Comparison of ENCODE assay signal across 28 mouse cellular contexts in the genomic region with DNA sequence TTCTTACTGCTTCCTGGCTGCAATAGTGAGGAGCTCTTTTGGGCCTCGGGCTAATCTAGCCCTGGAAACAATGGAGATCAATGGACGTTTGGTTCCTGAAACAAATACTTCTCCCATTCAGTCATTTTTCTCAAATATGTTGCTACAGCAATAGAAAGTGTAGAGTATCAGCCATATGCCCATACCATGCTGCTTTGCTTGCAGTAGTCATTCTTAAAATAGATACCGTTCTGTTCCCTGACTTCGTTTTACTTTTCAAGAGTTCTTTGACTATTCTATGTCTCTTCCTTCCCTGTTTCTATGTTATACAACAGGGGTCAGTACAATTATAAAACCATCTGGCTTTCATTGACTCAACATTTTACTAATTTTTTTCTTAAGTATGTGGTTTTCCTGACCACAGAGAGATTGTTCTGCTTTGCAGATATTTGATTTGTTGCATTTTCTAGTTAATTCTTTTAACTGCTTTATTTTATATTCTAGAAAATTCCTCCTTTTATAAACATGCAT.
A peak's percentile ranks its signal among the peaks of the same experiment; 100 is the strongest.
DNase-seq lines count a peak whose midpoint lies in the region; ATAC-seq and TF ChIP-seq lines count a peak whose summit lies in the region.
"Had no signal": no experiment of that assay in that cellular context is flagged by ENCODE, and none has a peak within 500 bp of the region (broad histone marks: within the 10 kb centered on the region; RNA-seq: fewer than 3 reads in every experiment).

No protein-coding gene starts in this region.

- intact Hi-C loops in heart, adult 2 months (cut with DNase I), result no loop called here
- intact Hi-C loops in gastrocnemius, adult 2 months (cut with DNase I), result no loop called here

- no peak overlapping the region for H3K4me2 ChIP-seq in forebrain, postnatal 0 days (ENCODE audit: low read depth)
- no peak overlapping the region for H3K4me2 ChIP-seq in forebrain, embryonic 12.5 days
- H3K4me2 ChIP-seq: heart, embryonic 13.5 days; liver, embryonic 12.5 days; midbrain, embryonic 13.5 days; neural tube, embryonic 13.5 days; stomach, embryonic 15.5 days had no signal

- H3K27me3 ChIP-seq in forebrain, postnatal 0 days (ENCODE audit: insufficient read depth, low read length), result no peaks in the 10 kb centered on the region
- H3K27me3 ChIP-seq in forebrain, embryonic 12.5 days, result no peaks in the 10 kb centered on the region
- H3K27me3 ChIP-seq in heart, adult 2 months (ENCODE audit: control insufficient read depth, insufficient read depth, low read length), result no peaks in the 10 kb centered on the region
- H3K27me3 ChIP-seq: heart, embryonic 13.5 days; liver, embryonic 12.5 days; midbrain, embryonic 13.5 days; neural tube, embryonic 13.5 days; stomach, embryonic 15.5 days had no signal

- H3K36me3 ChIP-seq in forebrain, postnatal 0 days (ENCODE audit: insufficient read depth), result no peaks in the 10 kb centered on the region
- no peaks in the 10 kb centered on the region for H3K36me3 ChIP-seq in forebrain, embryonic 12.5 days (replicated peaks)
- H3K36me3 ChIP-seq in heart, adult 2 months (ENCODE audit: control insufficient read depth, insufficient read depth, low read length), result no peaks in the 10 kb centered on the region
- H3K36me3 ChIP-seq: forebrain, embryonic 10.5 days; heart, embryonic 13.5 days; liver, embryonic 12.5 days; midbrain, embryonic 13.5 days; neural tube, embryonic 13.5 days; stomach, embryonic 15.5 days had no signal

- peak; percentile 58 for ATAC-seq in forebrain, postnatal 0 days
- ATAC-seq in forebrain, embryonic 12.5 days (ENCODE audit: low FRiP score), result no peak
- peak; percentile 82 for ATAC-seq in common myeloid progenitor, adult 5-6 weeks (replicated peaks; ENCODE audit: low read depth, poor library complexity, severe bottlenecking)
- ATAC-seq in granulocyte monocyte progenitor cell, adult 5-6 weeks (replicated peaks; ENCODE audit: poor library complexity, severe bottlenecking), result peak; percentile 60
- ATAC-seq: CD4-positive, CD25-positive, alpha-beta regulatory T cell, adult 4 months; forebrain, embryonic 16.5 days; hindbrain, embryonic 16.5 days; liver, embryonic 12.5 days; liver, postnatal 0 days; midbrain, embryonic 13.5 days had no signal

- no peak for TF ChIP-seq POLR2A in heart, adult 2 months (IDR thresholded peaks at IDR 0.05; ENCODE audit: insufficient read depth, low read depth, low read length)

- TF ChIP-seq EP300 in heart, adult 2 months (IDR thresholded peaks at IDR 0.05; ENCODE audit: insufficient read depth, low read depth, low read length), result no peak

- WGBS in forebrain, postnatal 0 days, result 65% methylated on average over 4 of the region's 4 CpGs
- WGBS in forebrain, embryonic 12.5 days, result 80% methylated on average over 4 of the region's 4 CpGs
- 69% methylated on average over 4 of the region's 4 CpGs for WGBS in heart, adult 2 months

- no peaks in the 10 kb centered on the region for H3K4me1 ChIP-seq in forebrain, postnatal 0 days (ENCODE audit: insufficient read depth)
- H3K4me1 ChIP-seq in forebrain, embryonic 12.5 days, result no peaks in the 10 kb centered on the region
- H3K4me1 ChIP-seq in heart, adult 2 months (ENCODE audit: control insufficient read depth, insufficient read depth, low read length), result no peaks in the 10 kb centered on the region
- H3K4me1 ChIP-seq: forebrain, embryonic 10.5 days; liver, embryonic 12.5 days; midbrain, embryonic 13.5 days; stomach, embryonic 15.5 days had no signal

- H3K9ac ChIP-seq in forebrain, postnatal 0 days, result no peak overlapping the region
- no peak overlapping the region for H3K9ac ChIP-seq in forebrain, embryonic 12.5 days
- no peak overlapping the region for H3K9ac ChIP-seq in heart, adult 2 months (ENCODE audit: low read depth, low read length)
- H3K9ac ChIP-seq: heart, embryonic 13.5 days; liver, embryonic 12.5 days; liver, postnatal 0 days; midbrain, embryonic 13.5 days; neural tube, embryonic 13.5 days; stomach, embryonic 15.5 days had no signal

- H3K27ac ChIP-seq in forebrain, postnatal 0 days (ENCODE audit: low read depth, low read length), result no peak overlapping the region
- H3K27ac ChIP-seq in forebrain, embryonic 12.5 days, result no peak overlapping the region
- no peak overlapping the region for H3K27ac ChIP-seq in heart, adult 2 months
- no peak overlapping the region for H3K27ac ChIP-seq in gastrocnemius, adult 2 months
- H3K27ac ChIP-seq: forebrain, embryonic 10.5 days; heart, embryonic 13.5 days; liver, embryonic 12.5 days; midbrain, embryonic 13.5 days; neural tube, embryonic 13.5 days; stomach, embryonic 15.5 days had no signal

- TF ChIP-seq CTCF in forebrain, postnatal 0 days (IDR thresholded peaks at IDR 0.05; ENCODE audit: low read depth), result no peak
- TF ChIP-seq CTCF in heart, adult 2 months (IDR thresholded peaks at IDR 0.05), result no peak
- TF ChIP-seq CTCF in gastrocnemius, adult 2 months (IDR thresholded peaks at IDR 0.05), result no peak

- no peaks in the 10 kb centered on the region for H3K9me3 ChIP-seq in forebrain, postnatal 0 days (ENCODE audit: low read length)
- no peaks in the 10 kb centered on the region for H3K9me3 ChIP-seq in forebrain, embryonic 12.5 days
- H3K9me3 ChIP-seq: forebrain, embryonic 10.5 days; liver, embryonic 12.5 days; midbrain, embryonic 13.5 days; neural tube, embryonic 13.5 days; stomach, embryonic 15.5 days had no signal

- H3K4me3 ChIP-seq in forebrain, postnatal 0 days (ENCODE audit: low read depth, low read length), result no peak overlapping the region
- no peak overlapping the region for H3K4me3 ChIP-seq in forebrain, embryonic 12.5 days (replicated peaks)
- no peak overlapping the region for H3K4me3 ChIP-seq in heart, adult 2 months
- H3K4me3 ChIP-seq in gastrocnemius, adult 2 months, result no peak overlapping the region
- H3K4me3 ChIP-seq: forebrain, embryonic 10.5 days; heart, embryonic 13.5 days; liver, embryonic 12.5 days; midbrain, embryonic 13.5 days; neural tube, embryonic 13.5 days; stomach, embryonic 15.5 days had no signal

- H3K79me2 ChIP-seq in heart, adult 2 months (replicated peaks; ENCODE audit: control insufficient read depth, insufficient read depth, low read length), result no peaks in the 10 kb centered on the region

- peak; percentile 28 for DNase-seq in forebrain, postnatal 0 days
- DNase-seq in heart, adult 2 months, result no peak
- DNase-seq in gastrocnemius, adult 2 months, result no peak
- DNase-seq in kidney, postnatal 10 days, result no peak
- DNase-seq: adrenal gland, postnatal 25 days; cerebellum, adult 8-10 months; cerebellum, postnatal 25 days; gastrocnemius, postnatal 36 days; heart, postnatal 10 days; kidney, adult 18-20 months; kidney, postnatal 4 days; layer of hippocampus, postnatal 36 days; left cerebral cortex, postnatal 4 days; liver, postnatal 0 days; lung, postnatal 4 days; thymus, postnatal 14 days had no signal
